Mouse (Mus musculus) bone marrow, adult 2 months (tissue): ENCODE measurements at regions not wholly inside any gene's neighbourhood (a gene's known extent, or its start where the extent isn't known, plus 50 kb on each side); places are given as distances from the start of the nearest gene placed in this dataset.

Source experiments
- CTCF ChIP-seq: fragments of 200-500 bp; IDR thresholded peaks from 2 replicates; pipeline ENCODE4 v1.5.1; 2011; ENCODE audit warnings: low read length, control low read depth; ENCODE audit not compliant: control insufficient read depth, insufficient read depth
- POLR2A ChIP-seq: fragments of 200-500 bp; IDR thresholded peaks from 2 replicates; pipeline ENCODE4 v1.6.1; 2011; ENCODE audit warnings: low read depth, mild to moderate bottlenecking, control low read depth, low read length, borderline replicate concordance; ENCODE audit not compliant: control insufficient read depth

- TF ChIP-seq POLR2A (no peak), CTCF (no peak)
These were observed 275.1 kb upstream of the Gm21798 start for GRCm38 (mm10) chr15:64542250-64542901.
